Mouse (Mus musculus) macrophage (primary cell): ENCODE data around the gene Mrpl47. TPM values are rescaled to one million over a fixed set of nuclear protein-coding genes. Genes with fewer than 3 reads are reported as not detected.
"Not testable (repeated sequence)": the region's sequence is repeated elsewhere in the genome, so short reads cannot be mapped to it uniquely, and the experiment has no call there.

Experiments
- H3K27ac ChIP-seq: fragments of 350-480 bp; formaldehyde crosslinking; 2 replicates; pipeline ENCODE4 v1.9.0; 2021
- H3K36me3 ChIP-seq: fragments of 350-480 bp; formaldehyde crosslinking; 2 replicates; pipeline ENCODE4 v1.9.0; 2021; ENCODE audit errors: inconsistent target
- H3K4me3 ChIP-seq: fragments of 350-480 bp; formaldehyde crosslinking; 2 replicates; pipeline ENCODE4 v1.9.0; 2021; ENCODE audit errors: inconsistent target
- H3K79me2 ChIP-seq: fragments of 350-480 bp; formaldehyde crosslinking; 2 replicates; pipeline ENCODE4 v1.9.0; 2021; ENCODE audit errors: inconsistent target
- WGBS: methylation state at CpG from one replicate; pipeline ENCODE4 v1.1.7; 2026; ENCODE audit warnings: inconsistent platforms; ENCODE audit not compliant: missing documents; 5-methylcytosine and 5-hydroxymethylcytosine counted together
- polyA plus RNA-seq: library from polyadenylated mRNA; stranded (reverse); fragments of 250-400 nt; gene quantifications from 3 replicates; pipeline ENCODE4 v1.2.4, GENCODE M21; 2018; ENCODE audit warnings: inconsistent platforms

Gene Mrpl47
- polyA plus RNA-seq, 1 experiment from 2014 or later = 9.5 TPM

DNA sequence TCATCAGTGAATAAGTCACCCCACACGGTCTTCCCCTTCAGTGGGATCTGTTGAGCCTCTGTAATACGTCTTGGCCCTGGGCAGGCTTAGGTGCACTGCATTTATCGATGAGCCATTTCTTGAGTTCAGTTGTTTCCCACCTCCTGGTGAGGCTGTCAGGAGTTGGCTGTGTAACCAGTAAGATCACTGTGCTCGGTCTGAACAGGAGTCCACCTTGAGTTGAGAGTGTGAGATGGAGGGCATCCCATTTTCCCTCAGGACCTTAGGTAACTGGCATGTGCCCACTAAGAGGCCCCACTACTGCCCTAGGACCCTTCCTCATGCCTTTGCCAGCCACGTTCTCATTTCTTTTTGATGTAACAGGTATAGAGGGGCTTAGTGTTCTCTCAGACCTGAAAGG lies 11.5 kb downstream of the Mrpl47 start:
- Histone ChIP-seq H3K36me3 (peaks cover 73% of the 10 kb centered on the region), H3K79me2 (no peaks in the 10 kb centered on the region), H3K27ac (no peak overlapping the region), H3K4me3 (no peak overlapping the region)
- 86% methylated on average over 5 of the region's 5 CpGs for WGBS

DNA sequence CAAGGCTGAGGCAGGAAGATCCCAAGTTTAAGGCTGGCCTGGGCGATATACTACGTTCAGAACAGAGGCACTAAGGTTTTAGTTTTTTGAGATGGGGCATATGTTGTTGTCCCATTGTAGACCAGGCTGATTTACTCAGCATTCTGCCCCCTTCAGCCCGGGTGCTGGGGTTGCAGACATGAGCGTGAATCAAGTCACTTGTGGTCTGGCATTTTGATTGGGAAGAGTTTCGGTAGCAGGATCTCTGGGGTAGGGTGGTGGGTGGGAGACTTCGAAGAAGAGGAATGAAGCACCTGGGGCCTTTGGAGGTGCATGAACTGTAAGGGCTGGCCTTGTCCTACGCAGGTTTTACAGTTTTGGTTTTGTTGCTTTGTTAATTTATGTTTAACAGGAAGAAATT lies 13.2 kb downstream of the Mrpl47 start:
- 93% methylated on average over 7 of the region's 7 CpGs for WGBS
- H3K36me3 ChIP-seq = peaks cover 76% of the 10 kb centered on the region

DNA sequence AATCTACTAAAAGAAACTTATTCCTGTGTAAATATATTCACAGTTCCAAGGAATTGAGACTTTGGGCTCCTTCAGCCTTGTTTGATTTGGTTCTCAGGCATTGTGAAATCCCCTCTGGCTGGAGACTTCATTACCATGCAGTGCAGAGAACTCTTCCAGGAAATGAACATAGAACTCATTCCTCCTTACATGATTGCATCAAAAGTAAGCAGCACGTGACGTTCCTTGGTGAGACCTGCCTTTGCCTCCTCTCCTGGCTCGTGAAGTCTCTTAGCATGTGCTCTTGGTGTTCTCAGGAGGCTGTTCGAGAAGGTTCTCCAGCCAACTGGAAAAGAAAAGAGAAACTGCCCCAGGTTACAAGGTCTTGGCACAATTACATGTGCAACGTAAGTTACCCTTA lies 19.1 kb downstream of the Mrpl47 start:
- no peak overlapping the region for H3K4me3 ChIP-seq
- H3K36me3 ChIP-seq = peaks cover 61% of the 10 kb centered on the region
- 98% methylated on average over 5 of the region's 5 CpGs for WGBS
- H3K79me2 ChIP-seq = peaks cover under 1% of the 10 kb centered on the region; the same call in 1 of the 2 replicates
- no peak overlapping the region for H3K27ac ChIP-seq

More for the DNA sequence above, 13.2 kb downstream of the Mrpl47 start:
- Histone ChIP-seq H3K4me3 (no peak overlapping the region), H3K79me2 (no peaks in the 10 kb centered on the region), H3K27ac (no peak overlapping the region)

DNA sequence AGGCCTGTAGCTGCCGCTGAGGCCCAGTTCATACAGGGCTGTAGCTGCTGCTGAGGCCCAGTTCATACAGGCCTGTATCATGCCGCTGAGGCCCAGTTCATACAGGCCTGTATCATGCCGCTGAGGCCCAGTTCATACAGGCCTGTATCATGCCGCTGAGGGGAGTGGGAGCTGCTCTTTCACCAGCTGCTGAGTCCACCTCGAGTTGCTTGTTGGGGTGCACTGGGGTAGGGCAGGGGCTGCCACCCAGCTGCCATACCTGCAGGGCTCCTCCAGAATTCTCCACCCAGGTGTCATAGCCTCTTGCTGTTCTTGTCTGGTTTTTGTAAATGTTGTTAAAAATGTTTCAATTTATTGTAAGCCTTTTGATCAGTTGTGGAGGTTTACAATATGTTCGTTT lies 20.0 kb downstream of the Mrpl47 start:
- H3K36me3 ChIP-seq = peaks cover 60% of the 10 kb centered on the region
- H3K79me2 ChIP-seq, H3K4me3 ChIP-seq, H3K27ac ChIP-seq: not testable (repeated sequence)
- over 99% methylated on average over 6 of the region's 6 CpGs for whole genome bisulfite sequencing

DNA sequence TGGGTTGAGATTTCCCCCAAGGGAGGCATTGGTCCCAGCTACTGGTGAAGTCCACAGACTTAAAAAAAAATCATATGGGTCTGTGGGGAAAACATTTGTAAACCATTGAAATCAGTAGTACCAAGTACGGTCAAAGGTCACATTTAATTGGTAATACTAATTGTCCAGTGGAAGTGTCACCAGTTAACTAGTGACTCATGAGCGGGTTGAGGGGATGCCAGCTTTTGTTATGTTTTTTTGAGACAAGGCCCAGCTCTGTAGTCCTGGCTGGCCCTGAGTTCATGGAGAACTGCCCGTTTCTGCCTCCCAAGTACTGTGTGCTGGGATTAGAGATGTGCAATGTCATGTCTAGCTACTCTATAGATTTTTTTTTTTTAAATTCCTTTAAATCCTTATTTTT lies 23.7 kb downstream of the Mrpl47 start:
- WGBS = 100% methylated on average over 3 of the region's 3 CpGs
- Histone ChIP-seq H3K27ac (no peak overlapping the region), H3K4me3 (no peak overlapping the region), H3K79me2 (peaks cover 43% of the 10 kb centered on the region), H3K36me3 (peaks cover 45% of the 10 kb centered on the region)

DNA sequence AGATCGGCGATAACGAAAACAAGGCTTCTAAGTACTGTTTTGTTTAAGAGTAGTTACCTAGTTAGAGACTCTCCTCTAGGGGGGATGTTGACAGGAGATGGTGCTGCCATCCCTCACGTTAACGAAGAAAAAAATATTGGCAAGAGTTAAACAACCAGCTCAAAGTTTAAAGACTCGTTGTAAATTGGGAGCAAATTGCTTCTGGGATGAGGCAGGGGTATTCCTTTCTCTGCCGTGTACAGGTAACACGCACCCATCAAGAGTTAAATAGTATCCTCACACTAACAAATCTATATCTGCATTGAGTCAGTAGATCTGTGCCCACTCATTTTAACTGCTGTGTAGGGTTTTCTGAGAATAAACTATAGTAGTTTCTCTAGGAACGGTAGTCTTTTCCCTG lies 28.0 kb downstream of the Mrpl47 start:
- peaks cover 43% of the 10 kb centered on the region for H3K79me2 ChIP-seq
- H3K4me3 ChIP-seq = peak overlapping the region; percentile 80
- peak overlapping the region; percentile 40 for H3K27ac ChIP-seq
- 14% methylated on average over 9 of the region's 9 CpGs for WGBS
- peaks cover 16% of the 10 kb centered on the region; the same call in 1 of the 2 replicates for H3K36me3 ChIP-seq

DNA sequence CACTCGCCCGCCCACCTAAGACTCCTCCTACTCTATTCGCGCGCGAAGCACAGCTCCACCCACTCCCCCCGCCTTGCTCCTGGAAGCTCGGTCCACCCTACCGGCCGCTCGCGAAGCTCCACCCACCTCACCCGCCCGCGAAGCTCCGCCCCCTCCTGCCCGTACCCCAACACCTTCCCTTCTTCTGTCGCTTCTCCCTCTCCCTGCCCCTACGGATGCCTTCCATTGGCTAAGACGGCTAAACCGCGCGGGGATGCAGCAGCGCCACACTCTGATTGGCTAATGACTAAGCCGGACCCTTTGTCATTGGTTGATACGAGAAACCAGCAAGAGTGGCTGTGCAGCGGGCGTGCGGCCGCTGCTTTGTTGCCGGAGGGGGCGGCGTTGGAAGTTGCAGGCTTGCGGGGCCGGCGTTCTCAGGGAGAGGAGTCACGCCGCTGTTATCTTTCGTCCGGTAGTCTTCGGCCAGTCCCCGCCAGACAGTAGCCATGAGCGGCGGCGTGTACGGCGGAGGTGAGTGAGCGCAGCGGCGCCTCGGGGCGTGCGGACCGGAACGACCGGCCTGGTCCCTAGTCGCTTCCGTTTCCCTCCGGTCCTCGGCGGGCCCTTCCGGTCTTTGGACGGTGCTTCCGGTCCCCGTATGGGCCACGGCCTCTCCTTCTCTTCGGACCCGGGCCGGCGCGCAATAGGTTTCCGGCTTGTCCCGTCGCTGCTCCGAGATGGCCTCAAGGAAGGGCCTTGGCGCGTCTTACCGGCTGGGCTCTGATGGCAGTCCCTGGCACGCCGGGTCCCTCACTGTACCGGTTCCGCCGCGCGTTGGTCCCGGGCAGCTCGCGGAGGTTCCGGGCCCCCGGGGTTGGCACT lies 28.8 kb downstream of the Mrpl47 start:
- WGBS = under 1% methylated on average over 89 of the region's 90 CpGs
- peak overlapping the region; percentile 40; the same call in 1 of the 2 replicates for H3K27ac ChIP-seq
- peak overlapping the region; percentile 80 for H3K4me3 ChIP-seq
- peaks cover 43% of the 10 kb centered on the region for H3K79me2 ChIP-seq
- peaks cover 16% of the 10 kb centered on the region; the same call in 1 of the 2 replicates for H3K36me3 ChIP-seq

DNA sequence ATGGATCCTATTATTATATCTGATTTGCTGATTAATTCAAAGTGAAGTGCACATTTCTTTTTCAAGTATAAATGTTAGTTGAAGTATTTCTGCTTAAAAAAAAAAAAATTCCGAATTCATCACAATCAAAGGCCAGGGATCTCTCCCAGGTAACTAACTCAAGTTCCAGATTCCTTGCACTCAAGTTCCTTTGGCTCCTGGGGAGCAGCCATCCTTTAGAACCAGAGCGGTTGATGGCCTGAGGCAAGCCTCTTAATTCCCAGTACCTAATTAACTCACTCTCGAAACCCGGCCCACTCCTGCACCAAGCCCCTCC lies 29.4 kb downstream of the Mrpl47 start:
- 8% methylated on average over 4 of the region's 4 CpGs for whole genome bisulfite sequencing
- H3K36me3 ChIP-seq = peaks cover 14% of the 10 kb centered on the region; the same call in 1 of the 2 replicates
- peak overlapping the region; percentile 23; the same call in 1 of the 2 replicates for H3K4me3 ChIP-seq
- H3K27ac ChIP-seq = no peak overlapping the region
- peaks cover 40% of the 10 kb centered on the region for H3K79me2 ChIP-seq

DNA sequence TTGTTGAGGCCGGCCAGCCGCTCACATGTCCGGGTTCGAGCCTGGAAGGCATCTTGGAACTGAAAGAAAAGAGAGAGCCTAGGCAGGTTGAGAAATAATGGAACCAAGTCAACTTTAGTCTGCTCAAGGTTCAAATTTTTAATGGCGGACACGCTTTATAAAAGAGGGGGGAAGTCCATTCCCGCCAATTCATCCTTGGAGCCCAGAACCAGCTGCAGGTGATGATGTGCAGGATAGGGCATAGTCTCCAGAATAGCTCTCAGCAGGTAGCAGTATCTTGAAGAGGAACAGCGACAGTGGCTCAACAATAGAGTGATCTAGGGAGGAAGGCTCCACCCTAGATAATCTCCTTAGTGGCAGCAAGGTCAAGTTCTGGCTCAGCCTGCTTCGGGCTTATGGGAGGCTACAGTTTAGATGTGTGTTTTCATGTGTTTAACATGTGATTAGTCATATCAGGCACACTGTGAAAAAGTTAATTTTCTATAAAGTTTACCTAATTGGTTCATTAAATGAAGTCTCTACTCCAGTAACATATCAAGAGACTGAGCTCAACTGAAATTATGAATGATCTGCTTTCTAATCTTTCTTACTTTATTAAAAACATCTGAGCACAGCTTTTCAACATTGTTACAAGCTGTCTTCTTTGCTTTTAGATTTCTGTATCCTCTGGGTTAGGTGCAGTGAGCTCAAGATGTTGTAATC lies 31.6 kb downstream of the Mrpl47 start, which contains the start of gene Actl6a:
Gene Actl6a, plus strand, starts transcription at position 652 of the 702 bp plus-strand sequence.
- not testable (repeated sequence) for H3K4me3 ChIP-seq, H3K36me3 ChIP-seq, H3K27ac ChIP-seq
- WGBS = 89% methylated on average over 9 of the region's 9 CpGs
- peaks cover 18% of the 10 kb centered on the region for H3K79me2 ChIP-seq

DNA sequence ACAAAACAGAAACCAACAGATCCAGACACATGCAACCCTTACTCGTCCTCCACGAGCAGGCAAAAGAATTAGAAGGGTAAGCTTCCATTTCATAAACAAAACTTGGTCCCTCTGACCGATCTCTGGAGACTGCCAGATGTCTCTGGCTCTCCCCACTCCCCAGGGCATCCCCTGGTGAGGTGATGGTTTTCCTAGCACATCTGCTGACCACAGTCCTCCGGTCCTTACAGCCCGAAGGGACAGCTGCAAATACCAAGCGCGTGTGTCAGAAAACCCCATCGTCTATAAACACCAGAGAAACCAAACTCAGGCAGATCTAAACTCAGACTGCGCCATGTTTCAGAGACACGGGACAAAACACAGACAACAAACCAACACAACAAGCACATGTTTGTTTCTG lies 32.8 kb downstream of the Mrpl47 start:
- H3K27ac ChIP-seq, H3K4me3 ChIP-seq: not testable (repeated sequence)

DNA sequence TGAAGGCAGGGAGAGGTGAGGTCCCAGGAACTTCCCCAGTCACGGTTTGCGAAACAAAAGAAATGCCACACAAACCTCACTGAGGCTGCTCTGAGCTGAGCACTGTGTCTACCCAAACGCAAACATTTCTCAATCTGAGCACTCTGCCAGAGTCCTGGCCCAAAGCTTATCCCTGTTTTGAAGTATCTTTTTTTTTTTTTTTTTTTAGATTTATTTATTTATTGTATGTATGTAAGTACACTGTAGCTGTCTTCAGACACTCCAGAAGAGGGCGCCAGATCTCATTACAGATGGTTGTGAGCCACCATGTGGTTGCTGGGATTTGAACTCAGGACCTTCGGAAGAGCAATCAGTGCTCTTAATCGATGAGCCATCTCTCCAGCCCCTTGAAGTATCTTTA lies 33.4 kb downstream of the Mrpl47 start:
- not testable (repeated sequence) for H3K36me3 ChIP-seq, H3K4me3 ChIP-seq, H3K27ac ChIP-seq, H3K79me2 ChIP-seq
- 84% methylated on average over 5 of the region's 6 CpGs for WGBS

More for the DNA sequence above, 32.8 kb downstream of the Mrpl47 start:
- H3K79me2 ChIP-seq, H3K36me3 ChIP-seq: not testable (repeated sequence)
- WGBS = 88% methylated on average over 10 of the region's 10 CpGs

DNA sequence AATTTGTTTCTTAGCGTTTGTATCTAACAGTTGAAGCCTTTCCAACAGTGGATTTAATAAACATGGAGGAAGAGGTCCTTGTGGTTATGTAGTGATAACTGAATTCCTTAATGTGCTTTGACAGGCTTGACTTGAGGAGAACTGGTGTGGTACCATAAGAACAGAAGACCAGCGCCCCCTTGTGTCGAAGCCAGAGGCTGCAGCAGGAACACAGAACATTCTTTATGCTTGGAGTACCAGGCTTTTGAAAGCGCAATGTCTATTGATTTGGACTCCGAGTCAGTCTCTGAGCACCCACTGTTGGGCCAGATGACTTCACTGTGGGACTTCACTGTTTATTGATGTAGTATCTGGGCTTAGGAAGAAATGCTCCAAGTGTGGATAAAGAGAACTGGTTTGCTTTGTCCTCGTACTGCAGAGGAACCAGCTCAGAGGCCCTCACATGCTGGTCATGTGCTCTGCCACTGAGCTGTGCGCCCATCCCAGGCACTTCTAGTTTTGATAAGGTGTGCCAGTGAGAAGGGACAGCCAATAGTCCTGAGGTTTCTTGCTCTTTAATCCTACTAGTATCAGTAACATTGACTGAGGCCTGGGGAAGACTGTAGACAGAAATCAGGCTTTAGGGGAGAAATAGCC lies 39.1 kb downstream of the Mrpl47 start:
- H3K27ac ChIP-seq = no peak overlapping the region
- 39% methylated on average over 7 of the region's 7 CpGs for WGBS
- no peaks in the 10 kb centered on the region for H3K36me3 ChIP-seq
- no peak overlapping the region for H3K4me3 ChIP-seq
- no peaks in the 10 kb centered on the region for H3K79me2 ChIP-seq

DNA sequence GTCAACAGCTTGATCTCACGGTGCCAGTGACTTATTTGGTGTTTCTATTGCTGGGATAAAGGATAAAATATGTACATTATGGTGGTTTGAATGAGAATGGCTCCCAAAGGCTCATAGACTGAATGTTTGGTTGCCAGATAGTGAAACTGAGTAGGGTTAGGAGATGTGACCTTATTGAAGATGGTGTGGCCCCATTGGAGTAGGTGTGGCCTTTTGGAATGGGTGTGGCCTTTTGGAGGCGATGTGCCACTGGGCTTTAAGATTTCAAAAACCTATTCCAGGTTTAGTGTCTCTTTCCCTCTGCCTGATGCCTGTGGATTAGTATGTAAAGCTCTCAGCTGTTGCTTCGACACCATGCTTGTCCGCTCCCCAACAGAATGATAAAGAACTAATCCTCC lies 41.8 kb downstream of the Mrpl47 start:
- H3K27ac ChIP-seq = no peak overlapping the region
- H3K79me2 ChIP-seq = no peaks in the 10 kb centered on the region
- no peak overlapping the region for H3K4me3 ChIP-seq
- H3K36me3 ChIP-seq = no peaks in the 10 kb centered on the region
- 81% methylated on average over 4 of the region's 4 CpGs for WGBS

DNA sequence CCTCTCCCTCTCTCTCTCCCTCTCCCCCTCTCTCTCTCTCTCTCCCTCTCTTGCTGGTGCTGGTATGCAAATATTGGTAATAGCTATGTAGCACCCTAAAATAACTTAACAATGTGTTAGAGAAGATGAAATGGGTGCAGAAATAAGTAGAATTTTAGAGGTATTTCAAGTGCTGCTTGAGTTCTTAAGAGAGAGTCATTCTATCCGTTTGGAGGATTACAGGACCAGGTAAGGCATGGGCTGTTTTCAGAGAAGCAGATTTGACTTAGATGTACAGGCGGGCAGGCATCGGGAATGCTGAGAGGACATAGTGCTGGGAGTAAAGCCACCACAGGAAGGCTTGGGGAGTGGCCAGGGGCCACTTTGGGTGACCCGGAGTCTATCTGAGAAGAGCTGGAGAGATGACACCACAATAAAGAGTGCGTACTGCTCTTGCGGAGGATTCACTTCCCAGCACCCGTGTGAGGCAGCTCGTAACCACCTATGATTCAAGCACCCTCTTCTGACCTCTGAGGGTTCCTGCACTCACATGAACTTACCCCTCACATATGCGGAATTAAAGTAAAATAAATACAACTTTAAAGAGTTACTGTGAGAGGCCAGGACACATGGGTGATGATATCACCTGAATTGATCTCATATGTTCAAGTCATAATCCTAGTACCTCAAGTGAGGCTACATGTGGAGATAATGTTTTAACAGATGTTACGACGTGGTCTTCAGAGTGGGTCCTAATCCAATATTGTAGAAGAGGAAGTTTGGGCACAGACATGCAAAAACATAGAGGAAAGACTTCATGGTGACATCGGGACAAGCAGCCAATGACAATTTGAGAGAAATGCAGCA lies 42.4 kb downstream of the Mrpl47 start:
- Histone ChIP-seq H3K36me3 (no peaks in the 10 kb centered on the region), H3K27ac (no peak overlapping the region), H3K4me3 (no peak overlapping the region), H3K79me2 (no peaks in the 10 kb centered on the region)
- WGBS = 67% methylated on average over 12 of the region's 12 CpGs
